Mouse (Mus musculus) cerebellum, adult (tissue): ENCODE measurements around the gene Ankrd34a.
A peak's percentile ranks its signal among the peaks of the same experiment; 100 is the strongest.

Experiments used
- ATAC-seq: cut with Nextera tagmentation; 2 replicates; pipeline ENCODE4 v1.9.2; 2017; ENCODE audit warnings: mild to moderate bottlenecking, moderate library complexity, mixed read lengths; ENCODE audit not compliant: insufficient number of reproducible peaks, low FRiP score, low TSS enrichment

Gene Ankrd34a

GRCm38 (mm10) chr3:96561946-96562681, 34.3 kb upstream of the Ankrd34a start:
- ATAC-seq: no peak

- no peak for ATAC-seq
These were observed 33.2 kb upstream of the Ankrd34a start for GRCm38 (mm10) chr3:96563267-96563666.

GRCm38 (mm10) chr3:96563911-96564632, 32.4 kb upstream of the Ankrd34a start:
- no peak for ATAC-seq

GRCm38 (mm10) chr3:96564633-96565032, 31.8 kb upstream of the Ankrd34a start:
- ATAC-seq: no peak

GRCm38 (mm10) chr3:96565105-96565504, 31.3 kb upstream of the Ankrd34a start:
- no peak for ATAC-seq

- ATAC-seq: no peak
These were observed 29.6 kb upstream of the Ankrd34a start for GRCm38 (mm10) chr3:96566661-96567450.

- ATAC-seq: no peak
These were observed 27.8 kb upstream of the Ankrd34a start for GRCm38 (mm10) chr3:96568605-96569004.

- ATAC-seq: no peak
These were observed 26.9 kb upstream of the Ankrd34a start for GRCm38 (mm10) chr3:96569506-96569905.

- no peak for ATAC-seq
These were observed 26.4 kb upstream of the Ankrd34a start for GRCm38 (mm10) chr3:96569966-96570605.

- ATAC-seq: no peak
These were observed 25.8 kb upstream of the Ankrd34a start for GRCm38 (mm10) chr3:96570643-96571042.

GRCm38 (mm10) chr3:96571336-96571735, 25.1 kb upstream of the Ankrd34a start:
- no peak for ATAC-seq

GRCm38 (mm10) chr3:96571896-96572698, 24.3 kb upstream of the Ankrd34a start:
- no peak for ATAC-seq

GRCm38 (mm10) chr3:96573611-96574511, 22.6 kb upstream of the Ankrd34a start:
- ATAC-seq: no peak

- no peak for ATAC-seq
These were observed 21.0 kb upstream of the Ankrd34a start for GRCm38 (mm10) chr3:96575272-96575984.

- no peak for ATAC-seq
These were observed 20.3 kb upstream of the Ankrd34a start for GRCm38 (mm10) chr3:96576005-96576658.

GRCm38 (mm10) chr3:96576690-96577541, 19.5 kb upstream of the Ankrd34a start, which contains the start of gene Gm16253:
Gene Gm16253 (plus strand): TSS chr3:96576984.
- peak; percentile 90 for ATAC-seq

- no peak for ATAC-seq
These were observed 18.9 kb upstream of the Ankrd34a start for GRCm38 (mm10) chr3:96577566-96577965.
